Mouse (Mus musculus) left cerebral cortex, postnatal 10 days (tissue): ENCODE results near the gene Vmo1. TPM values are rescaled to one million over a fixed set of nuclear protein-coding genes. Genes with fewer than 3 reads are reported as not detected.
"Not testable (repeated sequence)": the region's sequence is repeated elsewhere in the genome, so short reads cannot be mapped to it uniquely, and the experiment has no call there.

Experiments
- DNase-seq, 2 experiments: peaks; one replicate each; pipeline ENCODE4 v3.0.0; 2021 to 2022; ENCODE audit warnings: low spot score in 2 of 2, mixed read lengths in 1 of 2; ENCODE audit errors: extremely low spot score in 1 of 2
- intact Hi-C: fragments of 180-260 bp; cut with DNase I; formaldehyde crosslinking; loops from one replicate; pipeline ENCODE4 v1.15.1; 2025
- total RNA-seq, 2 experiments: library from RNA; stranded (reverse); gene quantifications; 2 replicates each; pipeline ENCODE4 v1.2.3; 2021

Vmo1 gene
- total RNA-seq, 2 experiments from 2014 or later, result not detected

- intact Hi-C loops, result no loop called here
- no peak for DNase-seq
Observed at GRCm38 (mm10) chr11:70499566-70500475, 14.6 kb downstream of the Vmo1 start.

- intact Hi-C loops, result no loop called here
- DNase-seq, result no peak
Observed at GRCm38 (mm10) chr11:70489684-70490083, 24.7 kb downstream of the Vmo1 start.

GRCm38 (mm10) chr11:70489138-70489537, 25.3 kb downstream of the Vmo1 start:
- intact Hi-C loops, result no loop called here
- no peak for DNase-seq

- intact Hi-C loops, result no loop called here
- DNase-seq, result no peak
Observed at GRCm38 (mm10) chr11:70487816-70488215, 26.6 kb downstream of the Vmo1 start.

- no peak for DNase-seq
- intact Hi-C loops, result no loop called here
Observed at GRCm38 (mm10) chr11:70485498-70485897, 28.9 kb downstream of the Vmo1 start.

GRCm38 (mm10) chr11:70474872-70475534, 39.4 kb downstream of the Vmo1 start:
- no peak for DNase-seq
- intact Hi-C loops, result no loop called here

- DNase-seq, intact Hi-C loops: not testable (repeated sequence)
Observed at GRCm38 (mm10) chr11:70473291-70473690, 41.1 kb downstream of the Vmo1 start.

GRCm38 (mm10) chr11:70472716-70473115, 41.7 kb downstream of the Vmo1 start:
- intact Hi-C loops, result no loop called here
- DNase-seq, result no peak

GRCm38 (mm10) chr11:70469764-70470163, 44.7 kb downstream of the Vmo1 start:
- DNase-seq, result no peak
- intact Hi-C loops, result no loop called here

GRCm38 (mm10) chr11:70467902-70468619, 46.4 kb downstream of the Vmo1 start:
- intact Hi-C loops, result no loop called here
- no peak for DNase-seq

GRCm38 (mm10) chr11:70465824-70466223, 48.6 kb downstream of the Vmo1 start:
- peak in 1 of 2 experiments; percentile 65 for DNase-seq

GRCm38 (mm10) chr11:70465211-70465610, 49.2 kb downstream of the Vmo1 start:
- intact Hi-C loops, result no loop called here

More at GRCm38 (mm10) chr11:70465824-70466223, 48.6 kb downstream of the Vmo1 start:
- intact Hi-C loops, result no loop called here

GRCm38 (mm10) chr11:70463970-70464369, 50.4 kb downstream of the Vmo1 start:
- intact Hi-C loops, result no loop called here

More at GRCm38 (mm10) chr11:70465211-70465610, 49.2 kb downstream of the Vmo1 start:
- DNase-seq, result no peak

More at GRCm38 (mm10) chr11:70463970-70464369, 50.4 kb downstream of the Vmo1 start:
- DNase-seq, result no peak

Other genes with a start within 250 kb of the Vmo1 start
- under 1 TPM; 0.20 to 0.45 TPM for gene Alox12e, start 192.0 kb downstream of the Vmo1 start, total RNA-seq
- gene Alox15, start 162.6 kb downstream of the Vmo1 start, total RNA-seq, result not detected
- gene Pelp1, start 104.6 kb downstream of the Vmo1 start, total RNA-seq, result 10 to 100 TPM; 48.1 to 48.6 TPM
- gene Arrb2, start 82.0 kb downstream of the Vmo1 start, total RNA-seq, result 10 to 100 TPM; 75.3 to 76.9 TPM
- 10 to 100 TPM; 20.7 to 23.1 TPM for gene Med11, start 62.7 kb downstream of the Vmo1 start, total RNA-seq
- gene Zmynd15, start 55.2 kb downstream of the Vmo1 start, total RNA-seq, result 1 to 10 TPM; 1.0 to 1.1 TPM
- under 1 TPM; 0.69 to 0.71 TPM for gene Cxcl16, start 54.6 kb downstream of the Vmo1 start, total RNA-seq
- 1 to 10 TPM; 1.4 to 1.5 TPM for gene Tm4sf5, start 9.4 kb downstream of the Vmo1 start, total RNA-seq
- not detected for gene Gltpd2, start 4.6 kb upstream of the Vmo1 start, total RNA-seq
- 100 to 1,000 TPM; 218 to 220 TPM for gene Psmb6, start 10.8 kb upstream of the Vmo1 start, total RNA-seq
- not detected for gene Gm40193, start 18.3 kb upstream of the Vmo1 start, total RNA-seq
- 10 to 100 TPM; 21.4 to 24.5 TPM for gene Pld2, start 25.4 kb upstream of the Vmo1 start, total RNA-seq
- 100 to 1,000 TPM; 252 to 262 TPM for gene Mink1, start 48.3 kb upstream of the Vmo1 start, total RNA-seq
- 1 to 10 TPM in 1 of 2 experiments, under 1 TPM in 1; 0.45 to 1.1 TPM for gene 4930544D05Rik, start 101.2 kb upstream of the Vmo1 start, total RNA-seq
- gene Chrne, start 104.6 kb upstream of the Vmo1 start, total RNA-seq, result under 1 TPM in 1 of 2 experiments, not detected in 1; 0.75 TPM
- not detected for gene Gp1ba, start 124.5 kb upstream of the Vmo1 start, total RNA-seq
- 10 to 100 TPM; 62.2 to 62.7 TPM for gene Rnf167, start 132.6 kb upstream of the Vmo1 start, total RNA-seq
- 100 to 1,000 TPM; 112 to 121 TPM for gene Slc25a11, start 132.9 kb upstream of the Vmo1 start, total RNA-seq
- gene Pfn1, start 140.0 kb upstream of the Vmo1 start, total RNA-seq, result 100 to 1,000 TPM; 286 to 295 TPM
- gene Eno3, start 142.6 kb upstream of the Vmo1 start, total RNA-seq, result 10 to 100 TPM in 1 of 2 experiments, 1 to 10 TPM in 1; 9.2 to 10.9 TPM
- 10 to 100 TPM; 50.1 to 52.9 TPM for gene Spag7, start 154.8 kb upstream of the Vmo1 start, total RNA-seq
- 100 to 1,000 TPM; 151 to 152 TPM for gene Camta2, start 173.5 kb upstream of the Vmo1 start, total RNA-seq
- gene Inca1, start 185.5 kb upstream of the Vmo1 start, total RNA-seq, result 1 to 10 TPM; 1.2 to 2.0 TPM
- 10 to 100 TPM; 38.6 to 41.8 TPM for gene Kif1c, start 185.9 kb upstream of the Vmo1 start, total RNA-seq
- gene Zfp3, start 249.6 kb upstream of the Vmo1 start, total RNA-seq, result 10 to 100 TPM; 13.8 to 15.8 TPM